Mouse (Mus musculus) cerebellum, postnatal 14 days (tissue): ENCODE results near the gene Cers2.

Experiments used
- DNase-seq, 2 experiments: peaks; one replicate each; pipeline ENCODE4 v3.0.0; 2021; ENCODE audit warnings: mixed read lengths in 2 of 2

Cers2 gene

DNA sequence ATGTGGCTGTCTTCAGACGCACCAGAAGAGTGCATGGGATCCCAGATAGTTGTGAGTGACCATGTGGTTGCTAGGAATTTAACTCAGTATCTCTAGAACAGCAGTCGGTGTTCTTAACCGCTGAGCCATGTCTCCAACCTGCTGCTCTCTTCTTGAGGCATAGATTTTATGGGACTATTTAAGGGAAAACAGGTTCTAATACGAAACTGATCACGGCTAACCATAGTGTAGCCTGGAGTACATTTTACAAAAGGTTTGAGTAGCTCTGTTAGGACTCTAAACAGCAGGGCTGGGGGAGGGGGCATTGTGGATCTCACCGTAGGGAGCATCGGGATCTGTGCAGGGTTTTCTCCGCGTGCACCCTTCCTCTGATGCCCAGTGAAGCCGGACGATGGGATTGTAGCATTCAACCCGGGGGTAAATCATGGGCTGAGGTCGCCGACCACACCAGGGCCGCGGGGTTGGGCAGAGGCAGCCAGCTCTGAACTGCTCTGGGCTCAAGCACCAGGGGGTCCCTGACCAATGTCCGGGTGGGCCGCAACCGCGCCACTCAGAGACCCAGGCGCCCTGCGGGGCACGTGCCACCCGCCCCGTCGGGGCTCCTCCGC, at the start of gene Cers2:
Gene Cers2, plus strand, starts transcription at position 306 of the 608 bp plus-strand sequence.
- no peak for DNase-seq

DNA sequence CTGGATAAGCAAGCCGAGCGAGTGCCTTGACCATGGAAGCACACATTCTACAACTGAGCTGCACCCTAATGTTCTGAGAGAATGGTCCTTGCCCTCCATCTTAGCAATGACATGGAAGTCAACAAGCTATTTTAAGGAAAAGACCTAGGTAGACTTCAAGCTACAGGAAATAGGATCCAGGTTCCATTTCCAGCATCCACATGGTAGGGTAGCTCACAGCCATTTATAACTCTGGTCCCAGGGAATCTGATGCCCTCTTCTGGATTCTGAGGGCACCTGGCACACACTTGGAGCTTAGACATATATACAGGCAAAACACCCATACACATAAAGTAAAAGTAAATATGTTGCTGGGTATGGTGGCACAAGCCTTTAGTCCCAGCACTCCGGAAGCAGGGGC, 48.5 kb upstream of the Cers2 start:
- DNase-seq: no peak

GRCm38 (mm10) chr3:95267855-95268254, 46.7 kb upstream of the Cers2 start:
- no peak for DNase-seq

DNA sequence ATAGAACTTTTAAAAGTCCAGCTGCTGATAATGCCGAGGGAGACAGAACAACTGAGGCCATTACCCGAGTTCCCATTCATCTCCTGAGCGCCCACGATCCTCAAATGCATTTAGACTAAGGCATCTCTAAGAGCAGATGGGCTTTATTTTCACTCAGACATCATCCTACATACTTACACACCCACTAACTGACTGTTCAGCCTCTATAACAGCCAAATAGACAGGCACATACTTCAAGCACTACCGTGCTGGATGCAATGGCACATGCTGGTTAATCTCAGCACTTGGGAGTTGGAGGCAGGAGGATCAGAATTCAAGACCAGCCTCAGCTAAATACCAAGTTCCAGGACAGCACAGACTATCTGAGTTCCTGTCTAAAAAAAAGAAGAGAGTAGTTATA, 44.8 kb upstream of the Cers2 start:
- no peak for DNase-seq

- DNase-seq: no peak
These were observed 43.7 kb upstream of the Cers2 start for GRCm38 (mm10) chr3:95270766-95271364.

DNA sequence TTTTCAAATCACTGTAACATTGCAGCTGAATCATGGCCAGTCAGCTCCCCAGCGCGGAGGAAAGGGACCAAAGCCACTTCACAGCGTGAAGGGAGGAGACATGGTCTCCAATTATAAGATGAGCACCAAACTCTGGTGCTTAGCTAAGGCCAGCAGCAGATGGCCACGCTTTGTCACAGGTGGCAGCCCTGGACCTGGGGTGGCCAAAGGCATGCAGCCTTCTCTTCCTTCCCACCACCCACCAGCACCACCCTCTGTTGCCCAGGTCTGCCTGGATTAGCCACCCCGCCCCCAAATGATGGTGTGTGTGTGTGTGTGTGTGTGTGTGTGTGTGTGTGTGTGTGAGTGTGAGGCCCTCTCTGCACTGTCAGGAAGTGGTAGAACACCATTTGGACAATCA, 41.1 kb upstream of the Cers2 start:
- DNase-seq: peak; percentile 90 to 92

DNA sequence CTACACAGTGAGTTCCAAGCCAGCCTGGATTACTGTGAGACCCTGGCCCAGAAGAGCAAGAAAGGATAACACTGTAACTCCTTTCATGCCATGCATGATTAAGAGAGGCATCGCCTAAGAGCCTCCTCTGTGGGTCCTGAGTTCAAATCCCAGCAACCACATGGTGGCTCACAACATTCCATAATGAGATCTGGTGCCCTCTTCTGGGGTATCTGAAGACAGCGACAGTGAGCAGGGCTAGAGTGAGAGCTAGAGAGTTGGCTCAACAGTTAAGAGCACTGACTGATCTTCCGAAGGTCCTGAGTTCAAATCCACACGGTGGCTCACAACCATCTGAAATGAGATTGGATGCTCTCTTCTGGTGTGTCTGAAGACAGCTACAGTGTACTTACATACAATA, 40.1 kb upstream of the Cers2 start:
- DNase-seq: no peak

GRCm38 (mm10) chr3:95275161-95275560, 39.4 kb upstream of the Cers2 start:
- no peak for DNase-seq

- DNase-seq: no peak
These were observed 38.1 kb upstream of the Cers2 start for GRCm38 (mm10) chr3:95276428-95276934.

DNA sequence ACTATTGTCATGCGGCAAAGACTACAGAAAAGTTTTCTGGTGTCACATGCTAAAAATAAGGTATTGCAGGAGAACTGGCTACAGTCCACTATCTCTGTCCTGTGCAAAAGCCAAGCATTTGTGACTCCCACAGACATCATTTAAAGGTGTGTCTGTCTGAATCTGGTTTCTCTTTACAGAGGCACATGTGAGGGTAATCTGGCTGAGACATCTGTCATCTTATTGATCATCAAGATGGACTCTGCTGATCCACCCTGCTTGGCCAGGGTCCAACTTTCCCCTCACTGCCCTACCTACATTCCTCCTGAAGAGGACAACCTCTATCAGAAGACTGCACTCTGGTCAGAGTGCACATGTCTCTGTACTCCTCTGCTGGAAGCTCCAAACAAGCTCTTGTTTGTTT, 37.4 kb upstream of the Cers2 start:
- DNase-seq: peak; percentile 42 to 44

- peak; percentile 45 to 58 for DNase-seq
These were observed 33.8 kb upstream of the Cers2 start for GRCm38 (mm10) chr3:95280747-95281146.

- DNase-seq: peak; percentile 99 to 100
These were observed 33.1 kb upstream of the Cers2 start, which contains the start of the genes Mindy1 and Prune1 for GRCm38 (mm10) chr3:95281216-95282126. TSS of gene Mindy1 (plus strand) at chr3:95281345. TSS of gene Prune1 (minus strand) at chr3:95282076.

GRCm38 (mm10) chr3:95282381-95282864, 32.2 kb upstream of the Cers2 start:
- DNase-seq: peak; percentile 32 to 61

DNA sequence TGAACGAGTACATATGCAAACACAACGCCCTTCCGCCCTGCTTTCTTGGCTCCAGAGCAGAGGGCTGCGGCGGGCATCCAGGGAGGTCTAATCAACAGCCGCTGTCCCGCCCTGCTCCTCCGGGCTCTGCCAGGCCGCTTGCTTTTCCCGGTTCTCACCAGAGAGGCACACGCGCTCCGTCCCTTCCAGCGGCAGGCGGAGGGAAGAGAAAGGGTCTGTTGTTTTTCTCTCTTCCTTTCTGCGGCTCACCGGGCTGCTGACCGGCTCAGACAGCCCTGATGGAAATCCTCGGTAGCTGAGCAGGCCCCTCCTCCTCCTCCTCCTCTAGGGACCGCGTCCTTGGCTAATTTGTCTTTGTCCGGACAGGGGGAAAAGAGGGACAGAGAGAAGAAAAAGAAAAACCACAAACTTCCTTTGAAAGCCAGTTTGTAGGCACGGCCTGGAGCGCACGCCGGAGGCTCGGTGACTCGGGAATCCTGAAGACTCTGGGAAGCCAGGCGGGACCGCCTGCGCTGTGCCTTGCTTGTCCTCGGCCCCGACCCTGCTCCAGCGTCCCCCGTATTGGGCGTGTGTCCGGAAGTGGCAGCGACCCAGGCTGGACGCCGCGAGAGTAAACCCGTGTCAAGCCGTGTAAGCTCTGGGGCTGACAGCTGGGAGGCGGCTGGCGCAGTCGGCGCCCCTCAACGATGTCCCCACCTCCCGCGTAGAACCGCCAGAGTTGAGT, 31.6 kb upstream of the Cers2 start:
- peak; percentile 88 to 90 for DNase-seq

GRCm38 (mm10) chr3:95283589-95283941, 31.0 kb upstream of the Cers2 start:
- no peak for DNase-seq

DNA sequence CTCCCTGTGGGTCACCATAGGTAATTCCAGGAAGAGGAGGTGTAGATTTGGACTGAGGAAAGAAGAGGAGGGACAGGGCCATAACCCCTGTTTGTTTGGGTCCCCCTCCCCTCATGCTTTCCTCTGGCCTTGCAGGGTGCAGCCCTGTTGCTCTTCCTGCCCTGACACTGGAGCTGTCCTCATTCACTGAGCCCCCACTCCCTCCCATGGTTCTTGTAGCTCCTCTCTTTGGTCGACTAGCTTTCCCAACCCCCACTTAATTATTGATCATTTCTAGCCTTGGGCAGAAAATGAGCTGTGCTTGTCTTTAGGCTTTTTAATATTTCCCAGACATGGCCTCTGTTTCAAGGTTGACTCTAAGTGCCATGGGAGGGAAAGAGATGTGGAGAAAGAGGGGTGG, 30.5 kb upstream of the Cers2 start:
- DNase-seq: no peak

GRCm38 (mm10) chr3:95284501-95285281, 29.9 kb upstream of the Cers2 start:
- no peak for DNase-seq

GRCm38 (mm10) chr3:95285390-95285789, 29.2 kb upstream of the Cers2 start:
- DNase-seq: no peak

- no peak for DNase-seq
These were observed 28.6 kb upstream of the Cers2 start for GRCm38 (mm10) chr3:95286011-95286410.

DNA sequence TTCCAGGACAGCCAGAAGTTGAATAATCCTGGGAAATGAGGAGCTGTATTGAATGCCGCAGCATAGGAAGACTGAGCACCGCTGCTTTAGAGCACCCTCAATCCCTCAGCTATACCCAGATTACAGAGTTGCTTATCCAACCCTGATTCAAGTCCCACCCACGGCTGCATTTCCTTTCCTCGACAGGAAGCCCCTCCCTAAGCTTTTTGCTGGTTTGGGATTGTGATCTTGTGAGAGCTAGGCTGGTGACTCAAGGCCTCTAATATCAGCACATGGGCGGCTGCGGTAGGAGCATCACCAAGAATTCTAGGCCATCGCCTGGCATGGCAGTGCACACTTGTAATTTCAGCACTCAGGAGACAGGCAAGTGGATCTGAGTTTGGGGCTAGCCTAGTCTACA, 28.1 kb upstream of the Cers2 start:
- DNase-seq: no peak

DNA sequence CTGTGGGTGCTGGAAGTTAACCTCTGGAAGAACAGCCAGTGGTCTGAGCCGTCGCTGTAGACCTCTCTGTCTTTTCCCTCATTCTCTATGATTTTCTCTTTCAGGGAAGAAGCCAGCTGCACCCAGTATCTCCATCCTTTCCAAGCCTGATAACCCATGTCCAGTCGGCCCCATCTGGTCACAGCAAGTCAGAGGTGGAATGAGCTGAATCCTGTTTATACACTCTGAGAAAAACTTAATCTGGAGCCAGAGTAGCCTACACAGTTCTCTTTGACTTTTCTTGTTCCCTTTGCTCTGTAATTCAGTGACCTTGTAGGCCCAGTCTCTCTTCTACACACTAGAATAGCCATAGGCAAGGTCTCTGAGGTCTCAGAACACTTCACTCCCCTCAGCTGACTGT, 27.1 kb upstream of the Cers2 start:
- no peak for DNase-seq

- DNase-seq: peak; percentile 78 to 87
These were observed 25.2 kb upstream of the Cers2 start for GRCm38 (mm10) chr3:95289419-95289818.
